Mouse (Mus musculus) midbrain, embryonic 11.5 days (tissue): ENCODE measurements around the gene Hist1h2ah. TPM values are rescaled to one million over a fixed set of nuclear protein-coding genes. Genes with fewer than 3 reads are reported as not detected.
A peak's percentile ranks its signal among the peaks of the same experiment; 100 is the strongest.

ENCODE experiments used
- ATAC-seq: fragments of 200-750 bp; cut with Nextera tagmentation; 2 replicates; pipeline ENCODE4 v1.8.0; 2017; ENCODE audit warnings: moderate TSS enrichment, moderate library complexity; ENCODE audit not compliant: low FRiP score
- DNase-seq: peaks from one replicate; pipeline ENCODE4 v3.0.0; 2015; ENCODE audit warnings: low spot score; ENCODE audit errors: missing footprints
- H3K27ac ChIP-seq: fragments of 300-500 bp; sonication (generic); 2 replicates; pipeline ENCODE4 v1.5.1; 2014; ENCODE audit warnings: low read depth, low read length
- H3K27me3 ChIP-seq: fragments of 300-500 bp; sonication (generic); 2 replicates; pipeline ENCODE4 v1.6.1; 2014; ENCODE audit warnings: mild to moderate bottlenecking, low read length, moderate library complexity, mixed read lengths; ENCODE audit not compliant: control insufficient read depth, insufficient read depth
- H3K36me3 ChIP-seq: fragments of 300-500 bp; sonication (generic); 2 replicates; pipeline ENCODE4 v1.6.1; 2014; ENCODE audit warnings: mild to moderate bottlenecking, low read length, moderate library complexity, mixed read lengths; ENCODE audit not compliant: control insufficient read depth, insufficient read depth
- H3K4me1 ChIP-seq: fragments of 300-500 bp; sonication (generic); 2 replicates; pipeline ENCODE4 v1.6.1; 2014; ENCODE audit warnings: low read length; ENCODE audit not compliant: control insufficient read depth, insufficient read depth
- H3K4me2 ChIP-seq: fragments of 300-500 bp; sonication (generic); 2 replicates; pipeline ENCODE4 v1.6.1; 2014; ENCODE audit warnings: mild to moderate bottlenecking, moderate library complexity
- H3K4me3 ChIP-seq: fragments of 300-500 bp; sonication (generic); 2 replicates; pipeline ENCODE4 v1.5.1; 2014; ENCODE audit warnings: low read depth, low read length
- H3K9ac ChIP-seq: fragments of 300-500 bp; sonication (generic); 2 replicates; pipeline ENCODE4 v1.6.1; 2014; ENCODE audit warnings: low read length
- H3K9me3 ChIP-seq: fragments of 300-500 bp; sonication (generic); 2 replicates; pipeline ENCODE4 v1.6.1; 2016; ENCODE audit warnings: low read length; ENCODE audit not compliant: control insufficient read depth
- WGBS: fragments of 180-500 bp; shearing (Covaris S2); extraction: QIAGEN DNeasy Blood & Tissue Kit; methylation state at CpG from one replicate; pipeline ENCODE4 v1.1.7; 2014; 5-methylcytosine and 5-hydroxymethylcytosine counted together
- polyA plus RNA-seq: library from polyadenylated mRNA; unstranded; fragments of >200 nt; fragmentation: Nextera tagmentation; extraction: Ambion mirVana; gene quantifications from 2 replicates; pipeline ENCODE4 v1.2.1, GENCODE M21; 2014

The Hist1h2ah gene
- polyA plus RNA-seq, 1 experiment from 2014 or later: 6.8 TPM

DNA sequence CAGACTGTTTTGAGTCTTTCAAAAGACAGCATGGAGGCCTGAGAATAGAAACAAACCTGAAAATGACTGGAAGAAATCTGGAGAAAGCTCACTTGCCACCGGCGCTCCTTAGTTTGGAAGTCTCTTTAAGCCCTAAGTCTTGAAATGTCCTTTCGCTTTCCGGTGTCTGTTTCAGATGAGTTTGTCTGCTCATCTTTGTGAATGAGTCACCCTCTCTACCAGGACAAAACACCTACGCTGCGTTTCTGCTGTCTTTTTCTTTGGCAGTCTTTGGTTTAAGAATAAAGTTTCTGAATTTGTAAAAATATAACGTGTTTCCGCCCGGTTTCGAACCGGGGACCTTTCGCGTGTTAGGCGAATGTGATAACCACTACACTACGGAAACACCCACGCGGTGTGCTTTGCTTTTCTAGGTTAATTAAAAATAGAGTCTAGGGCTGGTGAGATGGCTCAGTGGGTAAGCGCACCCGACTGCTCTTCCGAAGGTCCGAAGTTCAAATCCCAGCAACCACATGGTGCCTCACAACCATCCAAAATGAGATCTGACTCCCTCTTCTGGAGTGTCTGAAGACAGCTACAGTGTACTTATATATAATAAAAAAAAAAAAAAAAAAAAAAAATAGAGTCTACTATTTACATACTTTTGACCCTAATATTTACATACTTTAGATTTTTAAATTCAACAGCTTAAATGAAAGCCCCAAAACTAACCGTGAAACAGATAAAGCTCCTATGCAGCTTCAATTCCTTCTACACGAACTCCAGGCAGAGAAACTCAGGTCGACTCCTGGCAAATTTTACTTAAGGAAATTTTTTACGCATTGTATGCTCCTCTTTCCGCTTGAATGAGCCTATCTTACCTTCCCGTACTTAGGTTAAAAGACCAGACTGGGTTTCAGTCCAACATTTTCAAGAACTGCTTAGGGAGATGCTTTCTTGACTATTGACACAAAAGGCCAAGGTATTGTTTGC is 19.6 kb downstream of the Hist1h2ah start:
- peak overlapping the region; percentile 6; the same call in 1 of the 2 replicates for H3K4me2 ChIP-seq
- H3K27me3 ChIP-seq: peaks cover 60% of the 10 kb centered on the region
- peaks cover 3% of the 10 kb centered on the region; the same call in 1 of the 2 replicates for H3K9me3 ChIP-seq
- H3K4me3 ChIP-seq: no peak overlapping the region
- 14% methylated on average over 27 of the region's 27 CpGs for WGBS
- ATAC-seq (peak; percentile 80), DNase-seq (peak; percentile 99)
- no peak overlapping the region for H3K27ac ChIP-seq
- peaks cover 3% of the 10 kb centered on the region; the same call in 1 of the 2 replicates for H3K4me1 ChIP-seq
- H3K9ac ChIP-seq: no peak overlapping the region
- no peaks in the 10 kb centered on the region for H3K36me3 ChIP-seq

DNA sequence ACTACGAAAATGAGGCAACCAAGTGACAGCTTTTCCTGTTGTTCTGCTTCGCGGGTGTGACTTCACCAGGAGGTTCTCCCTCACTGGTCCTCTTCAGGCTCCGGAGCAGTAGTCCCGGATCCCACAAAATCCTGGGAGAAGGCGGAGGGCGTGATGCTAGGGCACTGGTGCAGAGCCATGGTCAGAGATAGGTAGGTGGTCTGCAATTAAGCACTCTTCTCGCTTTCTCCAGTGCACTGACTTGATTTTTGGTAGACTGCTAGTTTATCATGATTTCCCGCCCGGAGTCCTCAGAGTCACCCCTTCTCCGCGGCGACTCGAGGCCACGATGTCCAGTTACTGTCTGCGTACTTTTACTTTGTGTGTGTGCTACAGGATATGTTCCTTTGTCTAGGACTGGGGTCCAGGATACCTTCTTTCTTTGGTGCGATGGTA is 20.9 kb downstream of the Hist1h2ah start:
- Histone ChIP-seq H3K4me3 (peak overlapping the region; percentile 3; the same call in 1 of the 2 replicates), H3K9ac (no peak overlapping the region), H3K36me3 (no peaks in the 10 kb centered on the region), H3K4me2 (peak overlapping the region; percentile 19), H3K27ac (no peak overlapping the region), H3K9me3 (peaks cover 3% of the 10 kb centered on the region; the same call in 1 of the 2 replicates), H3K27me3 (peaks cover 66% of the 10 kb centered on the region), H3K4me1 (no peaks in the 10 kb centered on the region)
- 18% methylated on average over 17 of the region's 17 CpGs for WGBS
- ATAC-seq (no peak), DNase-seq (peak; percentile 94)

DNA sequence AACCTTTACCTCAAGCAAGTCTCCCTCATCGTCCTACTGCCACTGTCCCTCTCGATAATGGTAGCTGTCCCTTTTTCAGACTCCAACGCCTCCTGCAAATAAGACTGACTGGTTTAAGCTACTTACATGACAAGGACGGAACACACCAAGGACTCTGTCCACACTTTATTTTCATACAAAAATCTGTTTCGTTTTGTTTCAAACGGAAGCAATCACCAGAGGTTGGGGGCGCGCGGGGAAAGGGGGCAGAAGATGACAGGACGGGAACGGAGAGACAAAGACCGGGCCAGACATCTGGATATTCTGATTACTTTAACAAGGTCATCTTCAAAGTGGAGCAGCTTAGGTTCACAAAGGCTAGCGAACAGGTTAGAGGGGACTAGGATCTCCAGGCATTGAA is 21.7 kb downstream of the Hist1h2ah start:
- H3K27ac ChIP-seq: no peak overlapping the region
- H3K36me3 ChIP-seq: no peaks in the 10 kb centered on the region
- peaks cover 3% of the 10 kb centered on the region; the same call in 1 of the 2 replicates for H3K9me3 ChIP-seq
- ATAC-seq (no peak), DNase-seq (peak; percentile 94)
- no peak overlapping the region for H3K4me2 ChIP-seq
- H3K9ac ChIP-seq: no peak overlapping the region
- 20% methylated on average over 13 of the region's 13 CpGs for WGBS
- H3K4me1 ChIP-seq: no peaks in the 10 kb centered on the region
- peaks cover 68% of the 10 kb centered on the region for H3K27me3 ChIP-seq
- H3K4me3 ChIP-seq: no peak overlapping the region

DNA sequence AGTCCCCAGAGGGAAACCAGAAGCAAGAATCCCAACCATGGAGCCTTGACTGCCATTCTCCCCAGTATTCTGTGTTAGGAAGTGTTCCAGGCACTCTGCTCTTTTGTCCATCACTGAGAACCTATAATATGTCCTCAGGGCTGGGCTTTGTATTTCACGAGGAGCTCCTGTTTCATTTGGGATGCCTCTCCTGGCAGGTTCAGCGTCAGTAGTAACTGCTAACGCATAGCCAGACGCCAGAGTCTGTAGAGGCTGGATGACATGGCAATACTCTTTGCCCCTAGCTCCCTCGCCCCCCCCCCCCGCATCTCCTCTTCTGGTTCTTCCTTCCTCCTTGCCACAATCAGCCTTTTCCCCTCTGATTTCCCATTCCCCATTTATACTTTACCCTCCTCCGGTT is 25.7 kb downstream of the Hist1h2ah start, which contains the start of gene Prss16:
Gene Prss16 (minus strand): TSS at position 101 of the 400 bp plus-strand sequence.
- no peak within 1 kb of the TSS for H3K27ac ChIP-seq
- no peak within 1 kb of the TSS for H3K4me3 ChIP-seq
- whole genome bisulfite sequencing: 32% methylated on average over 5 of the region's 7 CpGs
- H3K36me3 ChIP-seq: no peaks in the 10 kb centered on the region
- peak; percentile 83 for DNase-seq
- no peak within 1 kb of the TSS for H3K4me2 ChIP-seq
- peaks cover 12% of the 10 kb centered on the region for H3K4me1 ChIP-seq
- no peak for ATAC-seq
- H3K9me3 ChIP-seq: no peaks in the 10 kb centered on the region
- H3K27me3 ChIP-seq: peaks cover 90% of the 10 kb centered on the region
- no peak within 1 kb of the TSS for H3K9ac ChIP-seq

DNA sequence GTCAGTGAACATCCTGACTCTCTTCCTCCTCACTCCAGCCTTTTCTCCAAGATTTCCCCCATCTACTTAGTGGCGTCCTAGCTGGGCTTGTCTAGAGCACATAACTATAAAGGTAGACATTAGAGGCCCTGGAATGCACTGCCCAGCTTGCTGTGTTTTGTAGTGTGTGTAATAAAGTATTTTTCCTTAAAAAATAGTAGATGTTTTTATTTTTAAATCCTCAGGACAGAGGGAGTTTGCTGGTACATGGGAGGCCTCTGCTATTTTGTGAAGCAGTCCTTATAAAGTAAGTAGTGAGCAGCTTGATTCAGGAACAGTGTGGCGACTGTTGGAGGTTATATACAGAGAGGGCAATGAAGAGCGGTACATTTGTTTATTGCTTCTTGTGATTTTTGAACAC is 26.7 kb downstream of the Hist1h2ah start:
- WGBS: 79% methylated on average over 3 of the region's 3 CpGs

DNA sequence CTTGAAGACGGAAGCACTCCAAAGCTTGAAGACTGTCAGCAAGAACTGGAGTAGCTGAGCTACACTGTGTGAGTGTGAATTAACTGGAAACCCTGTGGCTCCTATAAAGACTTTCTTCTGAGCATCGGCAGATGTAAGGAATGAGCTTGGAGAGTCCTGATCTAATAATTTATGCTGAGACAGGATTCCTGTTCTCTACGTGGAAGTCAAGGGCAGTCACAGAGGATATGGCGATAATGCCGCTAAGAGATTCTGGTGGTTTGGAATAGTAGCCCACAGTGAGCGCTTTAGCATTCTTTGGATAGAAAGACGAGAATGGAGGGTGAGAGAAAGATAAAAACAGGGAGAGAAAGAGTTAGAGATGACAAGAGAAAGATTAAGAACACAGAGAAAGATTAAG is 27.5 kb downstream of the Hist1h2ah start:
- DNase-seq (peak; percentile 84), ATAC-seq (no peak)
- H3K9ac ChIP-seq: no peak overlapping the region
- H3K4me3 ChIP-seq: no peak overlapping the region
- H3K27ac ChIP-seq: no peak overlapping the region
- peaks cover 12% of the 10 kb centered on the region for H3K4me1 ChIP-seq
- H3K36me3 ChIP-seq: no peaks in the 10 kb centered on the region
- no peaks in the 10 kb centered on the region for H3K9me3 ChIP-seq
- peaks cover 95% of the 10 kb centered on the region for H3K27me3 ChIP-seq
- H3K4me2 ChIP-seq: no peak overlapping the region
- WGBS: 47% methylated on average over 7 of the region's 7 CpGs

More for the DNA sequence above, 26.7 kb downstream of the Hist1h2ah start:
- H3K4me3 ChIP-seq: no peak overlapping the region
- H3K36me3 ChIP-seq: no peaks in the 10 kb centered on the region
- DNase-seq (peak; percentile 81), ATAC-seq (no peak)
- no peak overlapping the region for H3K4me2 ChIP-seq
- H3K9ac ChIP-seq: no peak overlapping the region
- peaks cover 92% of the 10 kb centered on the region for H3K27me3 ChIP-seq
- H3K4me1 ChIP-seq: peaks cover 12% of the 10 kb centered on the region
- no peak overlapping the region for H3K27ac ChIP-seq
- no peaks in the 10 kb centered on the region for H3K9me3 ChIP-seq

DNA sequence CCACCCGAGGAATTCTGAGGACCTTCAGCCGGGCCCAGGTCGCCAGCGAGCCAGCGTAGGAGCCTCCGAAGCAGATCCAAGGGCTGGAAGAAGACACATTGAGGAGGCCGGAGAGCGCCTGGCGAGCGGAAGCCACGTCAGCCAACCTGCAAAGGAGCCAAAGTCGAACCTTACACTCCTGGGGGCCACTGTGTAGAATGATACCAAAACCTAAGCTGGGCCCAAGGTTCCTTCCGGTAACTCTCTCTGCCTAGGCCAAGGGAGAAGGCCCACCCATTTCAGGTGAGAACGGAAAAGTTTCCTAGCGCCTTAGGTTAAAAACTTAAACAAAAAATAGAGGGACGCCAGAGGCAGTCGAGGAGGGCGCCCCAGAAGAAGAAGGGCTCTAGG is 28.3 kb downstream of the Hist1h2ah start:
- Histone ChIP-seq H3K9ac (no peak overlapping the region), H3K4me3 (peak overlapping the region; percentile 45), H3K27ac (no peak overlapping the region), H3K4me1 (peaks cover 12% of the 10 kb centered on the region), H3K27me3 (peaks cover 95% of the 10 kb centered on the region), H3K36me3 (no peaks in the 10 kb centered on the region), H3K4me2 (peak overlapping the region; percentile 85), H3K9me3 (no peaks in the 10 kb centered on the region)
- 3% methylated on average over 18 of the region's 18 CpGs for WGBS
- ATAC-seq (no peak), DNase-seq (peak; percentile 86)

DNA sequence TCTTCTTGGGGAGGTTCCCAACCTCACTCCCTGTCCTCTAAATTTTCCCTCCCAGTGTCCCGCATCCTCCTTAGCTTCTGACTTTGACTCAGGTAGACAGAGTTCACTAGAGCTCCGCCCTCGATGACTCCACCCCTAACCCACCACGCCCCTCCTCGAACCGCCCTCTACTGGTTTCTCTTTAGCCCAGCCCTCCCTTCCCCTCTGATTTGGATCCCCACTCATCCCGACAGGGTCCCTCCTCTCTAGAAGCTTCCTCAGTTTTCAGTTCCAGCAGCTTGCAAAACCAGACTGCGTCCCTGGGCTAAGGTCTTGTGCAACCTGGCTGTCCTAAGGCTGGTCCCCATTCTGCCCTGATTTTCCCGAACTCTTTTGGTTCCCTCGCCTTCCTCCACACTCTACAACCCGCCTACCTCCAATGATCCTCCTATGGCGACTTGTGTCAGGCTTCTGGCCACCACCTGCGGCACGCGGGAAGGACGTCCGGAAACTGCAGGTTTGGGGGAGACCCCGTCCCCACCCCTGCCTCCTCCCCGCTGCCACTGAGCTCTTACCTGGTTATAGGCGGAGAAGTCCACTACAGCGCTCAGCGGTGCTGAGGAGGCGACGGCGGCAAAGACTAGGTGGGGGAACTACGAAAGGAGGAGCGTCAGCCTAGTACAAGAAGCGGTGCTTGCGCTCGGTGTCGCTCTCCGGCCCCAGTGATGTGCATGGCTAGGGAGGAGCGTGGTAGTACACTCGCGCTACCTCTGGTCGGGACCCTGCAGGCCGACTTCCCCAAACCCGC is 28.8 kb downstream of the Hist1h2ah start:
- Histone ChIP-seq H3K4me3 (peak overlapping the region; percentile 45), H3K36me3 (no peaks in the 10 kb centered on the region), H3K27ac (no peak overlapping the region), H3K4me2 (peak overlapping the region; percentile 85), H3K9me3 (no peaks in the 10 kb centered on the region), H3K27me3 (peaks cover 97% of the 10 kb centered on the region), H3K9ac (no peak overlapping the region; the same call in 1 of the 2 replicates), H3K4me1 (peaks cover 12% of the 10 kb centered on the region)
- under 1% methylated on average over 38 of the region's 38 CpGs for WGBS
- ATAC-seq: peak; percentile 82
- peak; percentile 96 for DNase-seq
